Mouse (Mus musculus): ENCODE measurements around the gene Olfr548-ps1.

DNA sequence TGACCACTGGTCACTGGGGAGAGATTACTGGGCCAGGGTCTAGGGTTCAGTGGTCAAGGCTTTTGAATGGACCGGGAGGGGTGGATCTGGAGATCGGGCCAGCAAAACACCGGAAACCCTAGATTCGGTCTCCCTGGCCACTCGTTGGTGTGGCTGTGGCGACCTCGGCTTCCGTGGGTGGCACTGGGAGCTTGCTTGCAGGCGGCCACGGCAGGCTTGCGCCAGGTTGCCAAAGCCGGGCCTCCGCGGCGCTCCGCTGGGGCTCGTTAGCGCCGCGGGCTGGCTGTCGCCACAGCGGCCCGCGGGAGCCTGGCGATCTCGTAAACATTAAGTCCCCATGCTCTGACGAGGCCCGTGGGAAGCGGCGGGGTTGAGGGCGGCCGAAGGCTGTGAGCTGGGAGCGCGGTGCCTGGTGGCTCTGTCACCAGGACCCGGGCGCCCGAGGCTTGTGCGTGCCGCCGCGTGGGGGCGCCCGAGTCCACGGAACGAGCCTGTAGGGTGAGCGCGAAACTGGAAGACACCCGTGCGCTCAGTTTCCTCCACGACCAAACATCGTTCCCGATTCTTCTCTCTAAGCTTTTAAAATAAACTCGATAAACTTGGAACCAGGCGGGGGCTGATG is 27.8 kb upstream of the Olfr548-ps1 start:
- TF ChIP-seq CTCF (IDR thresholded peaks at IDR 0.05; ENCODE audit: borderline replicate concordance, extremely low read depth, insufficient read depth, insufficient read length) = peak; percentile 86
- no peak for TF ChIP-seq POLR2A (IDR thresholded peaks at IDR 0.05; ENCODE audit: borderline replicate concordance, extremely low read depth, insufficient read depth, insufficient read length, poor library complexity, severe bottlenecking)
